Mouse (Mus musculus): ENCODE data around the gene Kank4. TPM values are rescaled to one million over a fixed set of nuclear protein-coding genes. Genes with fewer than 3 reads are reported as not detected.

Kank4 gene
- polyA plus RNA-seq, 1 experiment, result 0.08 TPM

GRCm38 (mm10) chr4:98793486-98793885 is 23.9 kb downstream of the Kank4 start:
- no peaks in the 10 kb centered on the region for H3K27me3 ChIP-seq (ENCODE audit: control insufficient read depth, insufficient read depth, low read length)
- peaks cover 2% of the 10 kb centered on the region; the same call in 1 of the 2 replicates for H3K4me1 ChIP-seq (ENCODE audit: control insufficient read depth, insufficient read depth, insufficient read length, low read length)
- no peak overlapping the region for H3K27ac ChIP-seq (ENCODE audit: insufficient read depth, low read depth, low read length)
- TF ChIP-seq CTCF (IDR thresholded peaks at IDR 0.05; ENCODE audit: extremely low read depth, insufficient read length, insufficient replicate concordance, low read depth, low read length) (no peak), POLR2A (IDR thresholded peaks at IDR 0.05; ENCODE audit: low read depth, low read length) (no peak)
- no peaks in the 10 kb centered on the region for H3K36me3 ChIP-seq (ENCODE audit: control insufficient read depth, insufficient read depth, low read length)
- H3K4me3 ChIP-seq (ENCODE audit: low read depth, low read length), result no peak overlapping the region
- WGBS, result 92% methylated on average over 9 of the region's 9 CpGs

DNA sequence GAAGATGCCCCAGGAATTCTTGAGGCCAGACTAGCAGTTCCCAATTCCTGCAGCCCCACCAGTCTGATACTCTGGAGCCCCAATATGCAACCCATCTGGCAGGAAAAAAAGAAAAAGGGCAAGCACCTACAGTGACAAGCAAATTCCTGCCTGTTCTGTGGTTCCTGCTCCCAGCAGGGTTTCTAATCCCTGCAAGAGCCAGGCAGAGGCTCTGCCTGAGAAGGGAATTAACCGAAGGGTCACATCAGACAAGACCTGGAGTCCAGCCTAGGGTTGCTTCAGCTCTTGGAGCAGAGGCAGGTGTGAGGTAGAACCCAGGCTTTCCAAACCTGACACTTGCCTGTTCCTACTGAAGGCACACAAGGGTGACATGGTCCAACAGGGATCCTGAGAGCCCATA is 26.6 kb downstream of the Kank4 start:
- WGBS, result 77% methylated on average over 1 of the region's 1 CpGs
- Histone ChIP-seq H3K27ac (ENCODE audit: insufficient read depth, low read depth, low read length) (no peak overlapping the region), H3K4me3 (ENCODE audit: low read depth, low read length) (no peak overlapping the region), H3K27me3 (ENCODE audit: control insufficient read depth, insufficient read depth, low read length) (no peaks in the 10 kb centered on the region), H3K36me3 (ENCODE audit: control insufficient read depth, insufficient read depth, low read length) (no peaks in the 10 kb centered on the region), H3K4me1 (ENCODE audit: control insufficient read depth, insufficient read depth, insufficient read length, low read length) (peaks cover 2% of the 10 kb centered on the region; the same call in 1 of the 2 replicates)
- TF ChIP-seq CTCF (IDR thresholded peaks at IDR 0.05; ENCODE audit: extremely low read depth, insufficient read length, insufficient replicate concordance, low read depth, low read length) (no peak), POLR2A (IDR thresholded peaks at IDR 0.05; ENCODE audit: low read depth, low read length) (no peak)

DNA sequence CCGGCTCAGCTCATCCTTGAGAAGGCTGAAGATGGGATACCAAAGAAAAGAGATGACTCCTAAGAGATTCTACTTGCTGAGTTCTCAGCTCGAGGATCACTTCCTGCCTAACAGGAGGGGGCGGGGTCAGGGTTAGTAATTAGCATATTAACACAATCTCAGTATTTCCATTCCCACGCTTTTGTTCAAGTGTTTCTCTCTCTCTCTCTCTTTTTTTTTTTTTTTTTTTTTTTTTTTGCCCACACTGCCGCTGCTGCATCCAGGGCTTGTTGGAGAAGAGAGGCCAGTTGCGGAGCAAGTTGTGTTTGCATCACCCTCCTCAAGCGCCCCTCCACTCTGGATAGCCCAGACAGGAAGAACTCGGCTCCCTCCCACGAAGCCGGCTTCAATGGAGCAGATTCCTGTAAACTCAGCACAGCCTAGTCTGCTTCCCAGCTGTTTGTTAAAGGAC is 27.5 kb downstream of the Kank4 start:
- TF ChIP-seq CTCF (IDR thresholded peaks at IDR 0.05; ENCODE audit: extremely low read depth, insufficient read length, insufficient replicate concordance, low read depth, low read length), result no peak
- no peak for TF ChIP-seq POLR2A (IDR thresholded peaks at IDR 0.05; ENCODE audit: low read depth, low read length)
- peaks cover 2% of the 10 kb centered on the region; the same call in 1 of the 2 replicates for H3K4me1 ChIP-seq (ENCODE audit: control insufficient read depth, insufficient read depth, insufficient read length, low read length)
- H3K27ac ChIP-seq (ENCODE audit: insufficient read depth, low read depth, low read length), result no peak overlapping the region
- H3K27me3 ChIP-seq (ENCODE audit: control insufficient read depth, insufficient read depth, low read length), result no peaks in the 10 kb centered on the region
- WGBS, result 5% methylated on average over 10 of the region's 10 CpGs
- H3K4me3 ChIP-seq (ENCODE audit: low read depth, low read length), result peak overlapping the region; percentile 11; the same call in 1 of the 2 replicates
- H3K36me3 ChIP-seq (ENCODE audit: control insufficient read depth, insufficient read depth, low read length), result no peaks in the 10 kb centered on the region

- 46% methylated on average over 7 of the region's 7 CpGs for WGBS
- Histone ChIP-seq H3K27me3 (ENCODE audit: control insufficient read depth, insufficient read depth, low read length) (no peaks in the 10 kb centered on the region), H3K4me3 (ENCODE audit: low read depth, low read length) (no peak overlapping the region), H3K4me1 (ENCODE audit: control insufficient read depth, insufficient read depth, insufficient read length, low read length) (peaks cover 2% of the 10 kb centered on the region; the same call in 1 of the 2 replicates), H3K27ac (ENCODE audit: insufficient read depth, low read depth, low read length) (no peak overlapping the region), H3K36me3 (ENCODE audit: control insufficient read depth, insufficient read depth, low read length) (no peaks in the 10 kb centered on the region)
- TF ChIP-seq POLR2A (IDR thresholded peaks at IDR 0.05; ENCODE audit: low read depth, low read length) (no peak), CTCF (IDR thresholded peaks at IDR 0.05; ENCODE audit: extremely low read depth, insufficient read length, insufficient replicate concordance, low read depth, low read length) (no peak)
Observed at GRCm38 (mm10) chr4:98789133-98789765, 28.1 kb downstream of the Kank4 start.

DNA sequence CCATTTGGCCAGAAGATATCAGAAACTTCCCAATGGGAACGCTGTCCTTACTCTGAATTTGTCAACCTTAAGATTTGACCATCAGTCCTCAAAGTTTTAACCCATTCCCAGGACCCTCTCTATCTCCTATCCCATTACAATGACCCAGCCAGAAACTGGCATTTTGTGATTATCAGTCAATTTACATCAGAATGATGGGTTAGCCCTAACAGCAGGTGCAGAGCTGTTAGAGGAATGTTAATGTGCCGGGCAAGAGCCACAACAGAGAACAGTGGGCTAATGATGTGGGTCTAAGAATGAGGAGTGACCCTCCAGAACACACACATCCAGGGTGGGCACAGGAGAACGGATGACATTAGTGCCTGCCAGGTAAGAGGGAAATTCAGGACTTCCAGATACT is 31.1 kb downstream of the Kank4 start:
- Histone ChIP-seq H3K4me3 (ENCODE audit: low read depth, low read length) (no peak overlapping the region), H3K4me1 (ENCODE audit: control insufficient read depth, insufficient read depth, insufficient read length, low read length) (peaks cover 2% of the 10 kb centered on the region; the same call in 1 of the 2 replicates), H3K27ac (ENCODE audit: insufficient read depth, low read depth, low read length) (no peak overlapping the region), H3K27me3 (ENCODE audit: control insufficient read depth, insufficient read depth, low read length) (no peaks in the 10 kb centered on the region), H3K36me3 (ENCODE audit: control insufficient read depth, insufficient read depth, low read length) (no peaks in the 10 kb centered on the region)
- 56% methylated on average over 3 of the region's 3 CpGs for WGBS
- TF ChIP-seq POLR2A (IDR thresholded peaks at IDR 0.05; ENCODE audit: low read depth, low read length) (no peak), CTCF (IDR thresholded peaks at IDR 0.05; ENCODE audit: extremely low read depth, insufficient read length, insufficient replicate concordance, low read depth, low read length) (no peak)

DNA sequence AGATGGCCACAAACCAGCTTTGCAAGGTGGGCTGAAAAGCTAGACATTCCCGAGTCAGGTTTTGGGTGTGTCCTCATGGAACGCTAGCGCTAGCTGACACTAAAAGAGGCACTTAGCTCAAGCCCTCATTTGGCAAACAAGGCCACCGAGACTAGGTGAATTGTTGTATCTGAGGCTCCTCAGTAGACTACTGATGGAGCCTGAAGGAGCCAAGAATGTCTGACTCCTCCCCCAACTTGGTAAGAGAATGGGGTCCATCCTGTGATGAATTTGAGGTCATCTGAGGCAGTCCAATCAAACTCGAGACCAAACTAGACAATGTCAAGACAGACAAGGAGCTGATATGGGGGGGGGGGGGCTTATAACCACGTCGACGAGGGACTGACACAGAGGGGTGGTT is 31.5 kb downstream of the Kank4 start:
- Histone ChIP-seq H3K4me1 (ENCODE audit: control insufficient read depth, insufficient read depth, insufficient read length, low read length) (peaks cover 2% of the 10 kb centered on the region; the same call in 1 of the 2 replicates), H3K27ac (ENCODE audit: insufficient read depth, low read depth, low read length) (no peak overlapping the region), H3K36me3 (ENCODE audit: control insufficient read depth, insufficient read depth, low read length) (no peaks in the 10 kb centered on the region), H3K27me3 (ENCODE audit: control insufficient read depth, insufficient read depth, low read length) (no peaks in the 10 kb centered on the region), H3K4me3 (ENCODE audit: low read depth, low read length) (no peak overlapping the region)
- TF ChIP-seq CTCF (IDR thresholded peaks at IDR 0.05; ENCODE audit: extremely low read depth, insufficient read length, insufficient replicate concordance, low read depth, low read length) (no peak), POLR2A (IDR thresholded peaks at IDR 0.05; ENCODE audit: low read depth, low read length) (no peak)
- 26% methylated on average over 8 of the region's 8 CpGs for WGBS

GRCm38 (mm10) chr4:98778219-98778618 is 39.1 kb downstream of the Kank4 start:
- H3K27me3 ChIP-seq (ENCODE audit: control insufficient read depth, insufficient read depth, low read length), result no peaks in the 10 kb centered on the region
- no peak overlapping the region for H3K27ac ChIP-seq (ENCODE audit: insufficient read depth, low read depth, low read length)
- TF ChIP-seq CTCF (IDR thresholded peaks at IDR 0.05; ENCODE audit: extremely low read depth, insufficient read length, insufficient replicate concordance, low read depth, low read length) (no peak), POLR2A (IDR thresholded peaks at IDR 0.05; ENCODE audit: low read depth, low read length) (no peak)
- H3K4me3 ChIP-seq (ENCODE audit: low read depth, low read length), result no peak overlapping the region
- 22% methylated on average over 16 of the region's 16 CpGs for WGBS
- H3K36me3 ChIP-seq (ENCODE audit: control insufficient read depth, insufficient read depth, low read length), result no peaks in the 10 kb centered on the region
- no peaks in the 10 kb centered on the region for H3K4me1 ChIP-seq (ENCODE audit: control insufficient read depth, insufficient read depth, insufficient read length, low read length)

Data from small intestine, adult 2 months (tissue).